Mouse (Mus musculus) heart, embryonic 11.5 days (tissue): ENCODE results near the gene Gabbr1. TPM values are rescaled to one million over a fixed set of nuclear protein-coding genes. Genes with fewer than 3 reads are reported as not detected.
"Not testable (repeated sequence)": the region's sequence is repeated elsewhere in the genome, so short reads cannot be mapped to it uniquely, and the experiment has no call there.

Experiments used
- ATAC-seq: fragments of 200-750 bp; cut with Nextera tagmentation; replicated peaks from 2 replicates; pipeline ENCODE4 v1.8.0; 2017; ENCODE audit warnings: moderate library complexity; ENCODE audit not compliant: insufficient number of reproducible peaks, low FRiP score, low TSS enrichment
- H3K27ac ChIP-seq: fragments of 300-500 bp; sonication (generic); 2 replicates; pipeline ENCODE4 v1.5.1; 2014; ENCODE audit warnings: mild to moderate bottlenecking, low read depth, low read length
- H3K27me3 ChIP-seq: fragments of 300-500 bp; sonication (generic); 2 replicates; pipeline ENCODE4 v1.6.1; 2014; ENCODE audit warnings: mild to moderate bottlenecking, low read length, mixed read lengths; ENCODE audit not compliant: control insufficient read depth, insufficient read depth
- H3K36me3 ChIP-seq: fragments of 300-500 bp; sonication (generic); 2 replicates; pipeline ENCODE4 v1.6.1; 2014; ENCODE audit warnings: mild to moderate bottlenecking, low read length, moderate library complexity, mixed read lengths; ENCODE audit not compliant: control insufficient read depth, insufficient read depth
- H3K4me1 ChIP-seq: fragments of 300-500 bp; sonication (generic); 2 replicates; pipeline ENCODE4 v1.6.1; 2014; ENCODE audit warnings: low read length; ENCODE audit not compliant: control insufficient read depth, insufficient read depth
- H3K4me2 ChIP-seq: fragments of 300-500 bp; sonication (generic); 2 replicates; pipeline ENCODE4 v1.6.1; 2014; ENCODE audit warnings: mild to moderate bottlenecking, moderate library complexity
- H3K4me3 ChIP-seq: fragments of 300-500 bp; sonication (generic); 2 replicates; pipeline ENCODE4 v1.5.1; 2014; ENCODE audit warnings: low read depth, low read length
- H3K9ac ChIP-seq: fragments of 300-500 bp; sonication (generic); 2 replicates; pipeline ENCODE4 v1.6.1; 2014; ENCODE audit warnings: mild to moderate bottlenecking, low read depth, low read length, moderate library complexity
- H3K9me3 ChIP-seq: fragments of 300-500 bp; sonication (generic); replicated peaks from 2 replicates; pipeline ENCODE4 v1.6.1; 2016; ENCODE audit warnings: low read length; ENCODE audit not compliant: control insufficient read depth
- WGBS: fragments of 180-500 bp; shearing (Covaris S2); extraction: QIAGEN DNeasy Blood & Tissue Kit; methylation state at CpG from one replicate; pipeline ENCODE4 v1.1.7; 2014; ENCODE audit not compliant: insufficient replicate concordance; 5-methylcytosine and 5-hydroxymethylcytosine counted together
- polyA plus RNA-seq: library from polyadenylated mRNA; unstranded; fragments of >200 nt; fragmentation: Nextera tagmentation; extraction: Ambion mirVana; gene quantifications from 2 replicates; pipeline ENCODE4 v1.2.1, GENCODE M21; 2014

Gabbr1 gene
- polyA plus RNA-seq, 1 experiment from 2014 or later = 6.0 TPM

DNA sequence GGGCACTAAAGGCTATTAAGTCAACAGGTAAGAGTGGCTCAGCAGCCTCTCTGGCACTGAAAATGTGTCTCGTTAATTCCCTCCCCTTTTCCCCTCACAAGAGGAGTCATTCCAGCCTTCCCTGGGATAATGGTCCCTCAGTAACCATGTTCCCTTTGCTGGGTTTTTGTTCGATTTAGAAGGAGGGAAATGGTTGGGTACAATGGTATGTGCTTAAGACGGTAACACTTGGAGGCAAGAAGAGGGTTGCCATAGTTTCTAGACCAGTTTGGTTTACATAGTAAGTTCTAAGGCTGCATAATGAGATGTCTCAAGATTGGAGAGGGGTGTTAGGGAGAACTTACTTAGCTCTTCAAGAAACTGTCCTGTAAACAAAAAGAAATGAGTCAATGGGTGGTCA, 34.0 kb upstream of the Gabbr1 start:
- no peaks in the 10 kb centered on the region for H3K27me3 ChIP-seq
- H3K36me3 ChIP-seq = peaks cover 13% of the 10 kb centered on the region
- no peak overlapping the region for H3K4me3 ChIP-seq
- H3K27ac ChIP-seq = no peak overlapping the region
- H3K4me2 ChIP-seq = no peak overlapping the region
- no peak overlapping the region for H3K9ac ChIP-seq
- no peaks in the 10 kb centered on the region; the same call in 1 of the 2 replicates for H3K4me1 ChIP-seq
- 71% methylated on average over 3 of the region's 3 CpGs for WGBS
- no peak for ATAC-seq
- no peaks in the 10 kb centered on the region for H3K9me3 ChIP-seq

- no peak overlapping the region for H3K27ac ChIP-seq
- WGBS = 56% methylated on average over 5 of the region's 5 CpGs
Observed at GRCm38 (mm10) chr17:37012141-37012540, 33.6 kb upstream of the Gabbr1 start.

DNA sequence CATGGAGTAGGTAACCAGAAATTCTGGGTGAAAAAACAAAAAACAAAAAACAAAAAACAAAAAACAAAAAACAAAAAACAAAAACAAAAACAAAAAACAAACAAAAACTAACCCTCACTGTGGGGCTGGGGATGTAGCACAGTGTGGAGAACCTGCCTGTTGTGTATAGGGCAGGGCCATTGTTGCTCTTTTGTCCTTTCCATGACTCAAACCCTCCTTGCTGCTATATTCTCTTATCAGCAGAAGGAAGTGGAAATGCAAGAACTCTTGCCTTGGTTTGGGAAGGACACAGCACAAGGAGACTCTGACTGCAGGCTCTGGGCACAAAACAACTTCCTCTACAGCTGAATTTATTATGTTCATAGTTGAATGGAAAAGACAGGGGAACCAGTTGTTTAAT, 29.4 kb upstream of the Gabbr1 start:
- Histone ChIP-seq H3K4me3 (no peak overlapping the region), H3K27ac (no peak overlapping the region), H3K9ac (no peak overlapping the region), H3K4me1 (no peaks in the 10 kb centered on the region; the same call in 1 of the 2 replicates), H3K36me3 (no peaks in the 10 kb centered on the region), H3K9me3 (no peaks in the 10 kb centered on the region), H3K27me3 (no peaks in the 10 kb centered on the region), H3K4me2 (no peak overlapping the region)
- no peak for ATAC-seq

More at GRCm38 (mm10) chr17:37012141-37012540, 33.6 kb upstream of the Gabbr1 start:
- no peaks in the 10 kb centered on the region for H3K27me3 ChIP-seq
- no peak overlapping the region for H3K4me2 ChIP-seq
- no peak for ATAC-seq
- peaks cover 9% of the 10 kb centered on the region for H3K36me3 ChIP-seq
- H3K4me3 ChIP-seq = no peak overlapping the region
- no peaks in the 10 kb centered on the region; the same call in 1 of the 2 replicates for H3K4me1 ChIP-seq
- H3K9ac ChIP-seq = no peak overlapping the region
- no peaks in the 10 kb centered on the region for H3K9me3 ChIP-seq

- Histone ChIP-seq H3K9me3 (no peaks in the 10 kb centered on the region), H3K27me3 (no peaks in the 10 kb centered on the region), H3K4me1 (no peaks in the 10 kb centered on the region; the same call in 1 of the 2 replicates), H3K9ac (no peak overlapping the region), H3K36me3 (no peaks in the 10 kb centered on the region), H3K27ac (no peak overlapping the region), H3K4me3 (no peak overlapping the region), H3K4me2 (no peak overlapping the region)
- 79% methylated on average over 3 of the region's 3 CpGs for WGBS
- ATAC-seq = no peak
Observed at GRCm38 (mm10) chr17:37018328-37018727, 27.4 kb upstream of the Gabbr1 start.

DNA sequence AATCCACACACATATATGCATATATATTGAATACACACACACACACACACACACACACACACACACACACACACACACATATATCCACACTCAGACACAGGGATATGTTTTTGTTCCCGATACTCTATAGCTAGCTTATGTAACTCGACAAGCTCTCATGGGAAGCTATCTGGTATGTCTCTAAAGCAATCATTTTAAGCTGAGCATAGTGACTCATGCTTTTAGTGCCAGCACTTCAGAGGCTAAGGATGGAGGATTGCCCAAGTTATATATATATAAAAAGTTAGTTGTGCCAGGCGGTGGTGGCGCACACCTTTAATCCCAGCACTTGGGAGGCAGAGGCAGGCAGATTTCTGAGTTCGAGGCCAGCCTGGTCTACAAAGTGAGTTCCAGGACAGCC, 26.5 kb upstream of the Gabbr1 start:
- ATAC-seq, H3K4me3 ChIP-seq, H3K36me3 ChIP-seq, H3K4me2 ChIP-seq, H3K4me1 ChIP-seq, H3K27me3 ChIP-seq, H3K9me3 ChIP-seq, H3K27ac ChIP-seq, H3K9ac ChIP-seq: not testable (repeated sequence)
- WGBS = 81% methylated on average over 5 of the region's 5 CpGs

GRCm38 (mm10) chr17:37022628-37023576, 22.9 kb upstream of the Gabbr1 start, which contains the start of gene Mog:
Gene Mog (minus strand): TSS chr17:37023398.
- WGBS = 66% methylated on average over 9 of the region's 9 CpGs
- no peaks in the 10 kb centered on the region for H3K27me3 ChIP-seq
- no peak within 1 kb of the TSS for H3K4me2 ChIP-seq
- H3K4me1 ChIP-seq = no peaks in the 10 kb centered on the region
- no peak for ATAC-seq
- no peaks in the 10 kb centered on the region for H3K9me3 ChIP-seq
- H3K9ac ChIP-seq = no peak within 1 kb of the TSS
- no peak within 1 kb of the TSS for H3K4me3 ChIP-seq
- no peaks in the 10 kb centered on the region for H3K36me3 ChIP-seq
- H3K27ac ChIP-seq = no peak within 1 kb of the TSS

DNA sequence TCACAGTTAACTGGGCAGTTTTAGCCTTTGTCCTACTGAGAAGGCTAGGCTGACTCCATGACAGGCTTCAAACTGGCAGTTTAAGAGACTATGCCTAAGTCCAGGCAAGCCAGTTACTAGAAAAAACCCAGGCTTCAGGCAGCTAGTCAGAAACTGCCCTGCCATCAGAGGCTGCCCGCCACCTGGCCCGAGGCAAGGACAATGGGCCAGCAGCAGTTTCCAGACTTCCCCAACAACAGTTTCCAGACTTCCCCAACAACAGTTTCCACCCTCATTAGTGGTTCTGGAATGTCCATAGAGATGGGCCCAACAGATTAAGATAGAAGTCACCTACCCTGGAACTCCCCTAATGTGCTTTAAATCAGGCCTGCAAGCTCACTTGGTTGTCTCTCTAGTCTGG, 19.3 kb upstream of the Gabbr1 start:
- Histone ChIP-seq H3K36me3 (no peaks in the 10 kb centered on the region), H3K4me1 (no peaks in the 10 kb centered on the region), H3K27me3 (no peaks in the 10 kb centered on the region), H3K27ac (no peak overlapping the region), H3K9me3 (no peaks in the 10 kb centered on the region), H3K4me3 (no peak overlapping the region), H3K9ac (no peak overlapping the region), H3K4me2 (no peak overlapping the region)
- ATAC-seq = no peak
- WGBS = 76% methylated on average over 2 of the region's 2 CpGs

GRCm38 (mm10) chr17:37027486-37027885, 18.3 kb upstream of the Gabbr1 start:
- 94% methylated on average over 4 of the region's 4 CpGs for WGBS
- peak overlapping the region; percentile 97; the same call in 1 of the 2 replicates for H3K27ac ChIP-seq
- ATAC-seq = no peak

More at GRCm38 (mm10) chr17:37027486-37027885, 18.3 kb upstream of the Gabbr1 start:
- Histone ChIP-seq H3K36me3 (no peaks in the 10 kb centered on the region), H3K27me3 (no peaks in the 10 kb centered on the region), H3K9me3 (no peaks in the 10 kb centered on the region), H3K9ac (no peak overlapping the region), H3K4me2 (no peak overlapping the region), H3K4me3 (no peak overlapping the region), H3K4me1 (no peaks in the 10 kb centered on the region)
